Mouse (Mus musculus): ENCODE measurements at regions not wholly inside any gene's neighbourhood (a gene's known extent, or its start where the extent isn't known, plus 50 kb on each side); places are given as distances from the start of the nearest gene placed in this dataset.
A peak's percentile ranks its signal among the peaks of the same experiment; 100 is the strongest.

- WGBS = 58% methylated on average over 1 of the region's 1 CpGs
- no peak overlapping the region for H3K4me2 ChIP-seq (replicated peaks; ENCODE audit: low read depth, low read length)
- no peaks in the 10 kb centered on the region for H3K4me1 ChIP-seq (replicated peaks; ENCODE audit: control insufficient read depth, insufficient read depth, low read length)
- H3K9ac ChIP-seq (ENCODE audit: low read depth, low read length) = no peak overlapping the region
- DNase-seq (ENCODE audit: low spot score) (no peak), ATAC-seq (ENCODE audit: low FRiP score) (no peak)
- H3K4me3 ChIP-seq (ENCODE audit: low read depth, low read length) = no peak overlapping the region
- no peaks in the 10 kb centered on the region for H3K36me3 ChIP-seq (ENCODE audit: control insufficient read depth, insufficient read depth, low read length)
- H3K9me3 ChIP-seq (ENCODE audit: control insufficient read depth, low read length) = no peaks in the 10 kb centered on the region
- no peaks in the 10 kb centered on the region for H3K27me3 ChIP-seq (ENCODE audit: control insufficient read depth, insufficient read depth, low read length)
- H3K27ac ChIP-seq (ENCODE audit: low read depth, low read length) = no peak overlapping the region
Measured at GRCm38 (mm10) chr12:56144359-56144758, 201.3 kb downstream of the Mbip start.

- no peak for ATAC-seq (ENCODE audit: low FRiP score)
Measured at GRCm38 (mm10) chr12:56143789-56144188, 201.9 kb downstream of the Mbip start.

GRCm38 (mm10) chr12:56114446-56114845 lies 231.2 kb downstream of the Mbip start:
- Histone ChIP-seq H3K36me3 (ENCODE audit: control insufficient read depth, insufficient read depth, low read length) (no peaks in the 10 kb centered on the region), H3K4me1 (replicated peaks; ENCODE audit: control insufficient read depth, insufficient read depth, low read length) (no peaks in the 10 kb centered on the region), H3K27me3 (ENCODE audit: control insufficient read depth, insufficient read depth, low read length) (no peaks in the 10 kb centered on the region), H3K9me3 (ENCODE audit: control insufficient read depth, low read length) (no peaks in the 10 kb centered on the region), H3K4me2 (replicated peaks; ENCODE audit: low read depth, low read length) (no peak overlapping the region), H3K9ac (ENCODE audit: low read depth, low read length) (no peak overlapping the region), H3K4me3 (ENCODE audit: low read depth, low read length) (no peak overlapping the region), H3K27ac (ENCODE audit: low read depth, low read length) (no peak overlapping the region)
- DNase-seq (ENCODE audit: low spot score) = no peak
- ATAC-seq (ENCODE audit: low FRiP score) = no peak
- WGBS = 89% methylated on average over 4 of the region's 4 CpGs

More at GRCm38 (mm10) chr12:56143789-56144188, 201.9 kb downstream of the Mbip start:
- H3K9ac ChIP-seq (ENCODE audit: low read depth, low read length) = no peak overlapping the region
- H3K4me1 ChIP-seq (replicated peaks; ENCODE audit: control insufficient read depth, insufficient read depth, low read length) = no peaks in the 10 kb centered on the region
- no peak for DNase-seq (ENCODE audit: low spot score)
- no peaks in the 10 kb centered on the region for H3K27me3 ChIP-seq (ENCODE audit: control insufficient read depth, insufficient read depth, low read length)
- no peak overlapping the region for H3K4me2 ChIP-seq (replicated peaks; ENCODE audit: low read depth, low read length)
- no peak overlapping the region for H3K27ac ChIP-seq (ENCODE audit: low read depth, low read length)
- H3K9me3 ChIP-seq (ENCODE audit: control insufficient read depth, low read length) = no peaks in the 10 kb centered on the region
- H3K4me3 ChIP-seq (ENCODE audit: low read depth, low read length) = no peak overlapping the region
- 91% methylated on average over 2 of the region's 2 CpGs for WGBS
- H3K36me3 ChIP-seq (ENCODE audit: control insufficient read depth, insufficient read depth, low read length) = no peaks in the 10 kb centered on the region

GRCm38 (mm10) chr12:56081406-56081805 lies 245.3 kb downstream of the Brms1l start:
- Histone ChIP-seq H3K36me3 (ENCODE audit: control insufficient read depth, insufficient read depth, low read length) (no peaks in the 10 kb centered on the region), H3K4me1 (replicated peaks; ENCODE audit: control insufficient read depth, insufficient read depth, low read length) (no peaks in the 10 kb centered on the region), H3K4me3 (ENCODE audit: low read depth, low read length) (no peak overlapping the region), H3K27ac (ENCODE audit: low read depth, low read length) (no peak overlapping the region), H3K9ac (ENCODE audit: low read depth, low read length) (no peak overlapping the region), H3K27me3 (ENCODE audit: control insufficient read depth, insufficient read depth, low read length) (no peaks in the 10 kb centered on the region), H3K4me2 (replicated peaks; ENCODE audit: low read depth, low read length) (no peak overlapping the region), H3K9me3 (ENCODE audit: control insufficient read depth, low read length) (no peaks in the 10 kb centered on the region)
- no peak for ATAC-seq (ENCODE audit: low FRiP score)
- no peak for DNase-seq (ENCODE audit: low spot score)

- 69% methylated on average over 7 of the region's 7 CpGs for WGBS
Measured at GRCm38 (mm10) chr12:56064183-56064582, 228.1 kb downstream of the Brms1l start.

GRCm38 (mm10) chr12:56058876-56059275 lies 222.8 kb downstream of the Brms1l start:
- Histone ChIP-seq H3K27me3 (ENCODE audit: control insufficient read depth, insufficient read depth, low read length) (no peaks in the 10 kb centered on the region), H3K9me3 (ENCODE audit: control insufficient read depth, low read length) (no peaks in the 10 kb centered on the region), H3K36me3 (ENCODE audit: control insufficient read depth, insufficient read depth, low read length) (no peaks in the 10 kb centered on the region), H3K4me2 (replicated peaks; ENCODE audit: low read depth, low read length) (no peak overlapping the region), H3K4me1 (replicated peaks; ENCODE audit: control insufficient read depth, insufficient read depth, low read length) (no peaks in the 10 kb centered on the region), H3K4me3 (ENCODE audit: low read depth, low read length) (no peak overlapping the region), H3K27ac (ENCODE audit: low read depth, low read length) (no peak overlapping the region), H3K9ac (ENCODE audit: low read depth, low read length) (no peak overlapping the region)
- 79% methylated on average over 10 of the region's 10 CpGs for WGBS
- no peak for ATAC-seq (ENCODE audit: low FRiP score)
- DNase-seq (ENCODE audit: low spot score) = no peak

More at GRCm38 (mm10) chr12:56064183-56064582, 228.1 kb downstream of the Brms1l start:
- Histone ChIP-seq H3K27ac (ENCODE audit: low read depth, low read length) (no peak overlapping the region), H3K27me3 (ENCODE audit: control insufficient read depth, insufficient read depth, low read length) (no peaks in the 10 kb centered on the region), H3K9ac (ENCODE audit: low read depth, low read length) (no peak overlapping the region), H3K4me1 (replicated peaks; ENCODE audit: control insufficient read depth, insufficient read depth, low read length) (no peaks in the 10 kb centered on the region), H3K4me2 (replicated peaks; ENCODE audit: low read depth, low read length) (no peak overlapping the region), H3K4me3 (ENCODE audit: low read depth, low read length) (no peak overlapping the region), H3K9me3 (ENCODE audit: control insufficient read depth, low read length) (no peaks in the 10 kb centered on the region), H3K36me3 (ENCODE audit: control insufficient read depth, insufficient read depth, low read length) (no peaks in the 10 kb centered on the region)
- DNase-seq (ENCODE audit: low spot score) = no peak
- ATAC-seq (ENCODE audit: low FRiP score) = no peak

- Histone ChIP-seq H3K27ac (ENCODE audit: low read depth, low read length) (no peak overlapping the region), H3K9me3 (ENCODE audit: control insufficient read depth, low read length) (no peaks in the 10 kb centered on the region), H3K4me1 (replicated peaks; ENCODE audit: control insufficient read depth, insufficient read depth, low read length) (no peaks in the 10 kb centered on the region), H3K4me3 (ENCODE audit: low read depth, low read length) (no peak overlapping the region), H3K27me3 (ENCODE audit: control insufficient read depth, insufficient read depth, low read length) (no peaks in the 10 kb centered on the region), H3K9ac (ENCODE audit: low read depth, low read length) (no peak overlapping the region), H3K4me2 (replicated peaks; ENCODE audit: low read depth, low read length) (no peak overlapping the region), H3K36me3 (ENCODE audit: control insufficient read depth, insufficient read depth, low read length) (no peaks in the 10 kb centered on the region)
- ATAC-seq (ENCODE audit: low FRiP score) = peak; percentile 67
- WGBS = 16% methylated on average over 17 of the region's 17 CpGs
- peak; percentile 89 for DNase-seq (ENCODE audit: low spot score)
Measured at GRCm38 (mm10) chr12:56058463-56058862, 222.3 kb downstream of the Brms1l start.

- ATAC-seq (ENCODE audit: low FRiP score) = no peak
- Histone ChIP-seq H3K4me1 (replicated peaks; ENCODE audit: control insufficient read depth, insufficient read depth, low read length) (no peaks in the 10 kb centered on the region), H3K9ac (ENCODE audit: low read depth, low read length) (no peak overlapping the region), H3K27ac (ENCODE audit: low read depth, low read length) (no peak overlapping the region), H3K4me2 (replicated peaks; ENCODE audit: low read depth, low read length) (no peak overlapping the region), H3K27me3 (ENCODE audit: control insufficient read depth, insufficient read depth, low read length) (no peaks in the 10 kb centered on the region), H3K4me3 (ENCODE audit: low read depth, low read length) (no peak overlapping the region), H3K36me3 (ENCODE audit: control insufficient read depth, insufficient read depth, low read length) (no peaks in the 10 kb centered on the region), H3K9me3 (ENCODE audit: control insufficient read depth, low read length) (no peaks in the 10 kb centered on the region)
- WGBS = 82% methylated on average over 6 of the region's 6 CpGs
- no peak for DNase-seq (ENCODE audit: low spot score)
Measured at GRCm38 (mm10) chr12:56055382-56055781, 219.3 kb downstream of the Brms1l start.

- ATAC-seq (ENCODE audit: low FRiP score) (no peak), DNase-seq (ENCODE audit: low spot score) (no peak)
- Histone ChIP-seq H3K9ac (ENCODE audit: low read depth, low read length) (no peak overlapping the region), H3K4me2 (replicated peaks; ENCODE audit: low read depth, low read length) (no peak overlapping the region), H3K27ac (ENCODE audit: low read depth, low read length) (no peak overlapping the region), H3K4me3 (ENCODE audit: low read depth, low read length) (no peak overlapping the region), H3K36me3 (ENCODE audit: control insufficient read depth, insufficient read depth, low read length) (no peaks in the 10 kb centered on the region), H3K27me3 (ENCODE audit: control insufficient read depth, insufficient read depth, low read length) (no peaks in the 10 kb centered on the region), H3K9me3 (ENCODE audit: control insufficient read depth, low read length) (no peaks in the 10 kb centered on the region), H3K4me1 (replicated peaks; ENCODE audit: control insufficient read depth, insufficient read depth, low read length) (no peaks in the 10 kb centered on the region)
- 68% methylated on average over 3 of the region's 3 CpGs for WGBS
Measured at GRCm38 (mm10) chr12:56046050-56046449, 209.9 kb downstream of the Brms1l start.
